Mouse (Mus musculus) bone marrow macrophage, adult 2 months (primary cell): Measurements from ENCODE around the gene Ltb4r2. TPM values are rescaled to one million over a fixed set of nuclear protein-coding genes. Genes with fewer than 3 reads are reported as not detected.

Experiments used
- H3K27ac ChIP-seq: 2 replicates; pipeline ENCODE4 v1.5.1; 2012; ENCODE audit warnings: low read depth, low read length; ENCODE audit not compliant: insufficient read depth
- H3K4me1 ChIP-seq: 2 replicates; pipeline ENCODE4 v1.6.1; 2012; ENCODE audit warnings: low read length; ENCODE audit not compliant: control insufficient read depth, insufficient read depth
- H3K4me3 ChIP-seq: 2 replicates; pipeline ENCODE4 v1.5.1; 2012; ENCODE audit warnings: mild to moderate bottlenecking, low read length, moderate library complexity; ENCODE audit not compliant: insufficient read depth
- CTCF ChIP-seq: IDR thresholded peaks from 2 replicates; pipeline ENCODE4 v1.5.1; 2012; ENCODE audit warnings: low read depth, mild to moderate bottlenecking, low read length, moderate library complexity
- POLR2A ChIP-seq: IDR thresholded peaks from 2 replicates; pipeline ENCODE4 v1.6.1; 2012; ENCODE audit warnings: mild to moderate bottlenecking, low read depth, low read length, borderline replicate concordance
- polyA plus RNA-seq: library from polyadenylated mRNA; stranded (reverse); fragments of >200 nt; gene quantifications from 2 replicates; pipeline ENCODE4 v1.2.4, GENCODE M21; 2012; ENCODE audit not compliant: missing spikeins, insufficient read depth, insufficient read length

The Ltb4r2 gene
- polyA plus RNA-seq, 1 experiment, result 0.15 TPM

GRCm38 (mm10) chr14:55788256-55789050 lies 27.2 kb downstream of the Ltb4r2 start, which contains the start of gene Ripk3:
Gene Ripk3 (minus strand): TSS chr14:55788865.
- H3K4me3 ChIP-seq, result peak within 1 kb of the TSS; percentile 66
- H3K4me1 ChIP-seq, result peaks cover 12% of the 10 kb centered on the region
- H3K27ac ChIP-seq, result no peak within 1 kb of the TSS
- TF ChIP-seq CTCF (no peak), POLR2A (no peak)

DNA sequence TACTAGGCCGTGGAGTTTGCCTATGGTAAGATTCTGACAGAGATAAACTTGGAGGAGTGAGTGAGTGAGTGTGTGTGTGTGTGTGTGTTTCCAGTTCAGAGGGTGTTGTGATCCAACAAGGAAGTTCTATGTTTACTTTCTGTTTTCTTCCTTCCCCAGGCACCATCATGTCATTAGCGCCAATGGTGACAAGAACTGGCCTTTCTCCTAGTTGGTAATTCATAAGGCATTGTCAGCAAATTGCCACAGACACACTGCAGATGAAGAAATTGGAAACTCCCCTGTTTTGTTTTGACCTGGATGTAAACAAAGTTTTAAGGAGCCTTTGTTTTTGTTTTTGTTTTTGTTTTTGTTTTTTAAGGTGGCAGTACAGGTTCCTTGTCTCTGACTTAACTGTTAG lies 32.2 kb downstream of the Ltb4r2 start:
- TF ChIP-seq CTCF (no peak), POLR2A (no peak)
- peaks cover 26% of the 10 kb centered on the region for H3K4me1 ChIP-seq
- no peak overlapping the region for H3K4me3 ChIP-seq
- H3K27ac ChIP-seq, result peak overlapping the region; percentile 31; the same call in 1 of the 2 replicates

GRCm38 (mm10) chr14:55793946-55794345 lies 32.7 kb downstream of the Ltb4r2 start:
- H3K4me1 ChIP-seq, result peaks cover 23% of the 10 kb centered on the region
- TF ChIP-seq POLR2A, result no peak
- TF ChIP-seq CTCF, result no peak
- H3K27ac ChIP-seq, result peak overlapping the region; percentile 31; the same call in 1 of the 2 replicates
- no peak overlapping the region for H3K4me3 ChIP-seq

DNA sequence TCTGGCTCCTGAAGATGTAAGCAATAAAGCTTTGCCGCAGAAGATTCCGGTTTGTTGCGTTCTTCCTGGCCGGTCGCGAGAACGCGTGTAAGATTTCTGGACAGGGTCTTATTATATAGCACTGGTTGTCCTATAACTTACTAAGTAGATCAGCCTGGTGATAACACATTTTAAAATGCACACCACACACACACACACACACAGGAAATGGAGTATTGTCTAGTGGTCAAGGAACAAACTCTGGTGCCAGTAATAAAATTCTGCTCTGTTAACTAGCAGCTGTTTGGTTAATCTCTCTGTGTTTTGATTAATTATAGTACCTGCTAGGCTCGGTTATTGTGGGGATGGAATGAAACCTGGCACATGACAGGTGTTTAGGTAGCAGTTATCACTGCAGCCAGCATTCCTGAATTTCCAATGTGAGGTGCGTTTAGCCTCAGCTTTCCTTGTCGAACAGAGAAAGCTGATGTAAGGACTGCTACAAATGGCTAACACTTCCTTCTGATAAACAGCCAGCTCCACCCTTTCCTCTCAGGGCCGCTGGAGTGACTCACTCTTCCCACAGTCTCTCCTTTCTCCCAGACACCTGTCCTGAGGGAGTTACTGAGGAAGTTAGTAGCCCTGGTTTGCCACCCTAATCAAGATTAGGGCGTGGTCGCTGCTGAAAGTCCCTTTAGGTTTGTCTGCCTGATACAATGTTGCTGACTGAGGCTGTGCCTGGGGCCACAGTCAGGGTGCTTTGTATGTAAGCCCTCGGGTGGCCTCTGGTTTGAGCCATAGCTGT lies 34.3 kb downstream of the Ltb4r2 start:
- Histone ChIP-seq H3K4me3 (no peak overlapping the region), H3K4me1 (peaks cover 23% of the 10 kb centered on the region), H3K27ac (no peak overlapping the region)
- TF ChIP-seq CTCF, result no peak
- TF ChIP-seq POLR2A, result no peak

Other genes with a start within 250 kb of the Ltb4r2 start
- not detected in 2 replicates for gene Nrl, start 236.4 kb upstream of the Ltb4r2 start, polyA plus RNA-seq
- gene Pck2, start 221.2 kb upstream of the Ltb4r2 start, polyA plus RNA-seq, result 34.7 and 38.6 TPM in 2 replicates
- 54.5 and 57.0 TPM in 2 replicates for gene Dcaf11, start 201.4 kb upstream of the Ltb4r2 start, polyA plus RNA-seq
- not detected in 2 replicates for gene A730061H03Rik, start 201.0 kb upstream of the Ltb4r2 start, polyA plus RNA-seq
- gene Fitm1, start 185.8 kb upstream of the Ltb4r2 start, polyA plus RNA-seq, result not detected in 2 replicates
- 382 and 397 TPM in 2 replicates for gene Psme1, start 183.3 kb upstream of the Ltb4r2 start, polyA plus RNA-seq
- 19.3 and 21.9 TPM in 2 replicates for gene Emc9, start 176.1 kb upstream of the Ltb4r2 start, polyA plus RNA-seq
- 219 and 291 TPM in 2 replicates for gene Psme2, start 170.3 kb upstream of the Ltb4r2 start, polyA plus RNA-seq
- gene Rnf31, start 169.7 kb upstream of the Ltb4r2 start, polyA plus RNA-seq, result 38.5 and 45.6 TPM in 2 replicates
- gene Irf9, start 157.9 kb upstream of the Ltb4r2 start, polyA plus RNA-seq, result 74.7 and 77.7 TPM in 2 replicates
- 0.25 TPM in 1 of 2 replicates, not detected in the other for gene Rec8, start 143.4 kb upstream of the Ltb4r2 start, polyA plus RNA-seq
- gene Ipo4, start 125.5 kb upstream of the Ltb4r2 start, polyA plus RNA-seq, result 31.4 and 33.3 TPM in 2 replicates
- 0.59 and 3.0 TPM in 2 replicates for gene Gm49378, start 123.5 kb upstream of the Ltb4r2 start, polyA plus RNA-seq
- gene Tm9sf1, start 117.6 kb upstream of the Ltb4r2 start, polyA plus RNA-seq, result 61.9 and 64.9 TPM in 2 replicates
- gene Tssk4, start 111.2 kb upstream of the Ltb4r2 start, polyA plus RNA-seq, result 1.6 and 1.7 TPM in 2 replicates
- 35.9 and 36.3 TPM in 2 replicates for gene Mdp1, start 100.9 kb upstream of the Ltb4r2 start, polyA plus RNA-seq
- gene Gmpr2, start 89.5 kb upstream of the Ltb4r2 start, polyA plus RNA-seq, result 38.8 and 41.2 TPM in 2 replicates
- gene Nedd8, start 89.3 kb upstream of the Ltb4r2 start, polyA plus RNA-seq, result 318 and 335 TPM in 2 replicates
- 18.0 and 19.5 TPM in 2 replicates for gene Tinf2, start 79.6 kb upstream of the Ltb4r2 start, polyA plus RNA-seq
- 0.59 and 1.1 TPM in 2 replicates for gene Tgm1, start 47.5 kb upstream of the Ltb4r2 start, polyA plus RNA-seq
- 28.2 and 29.4 TPM in 2 replicates for gene Rabggta, start 39.2 kb upstream of the Ltb4r2 start, polyA plus RNA-seq
- gene Dhrs1, start 15.7 kb upstream of the Ltb4r2 start, polyA plus RNA-seq, result 117 and 120 TPM in 2 replicates
- 17.1 and 22.1 TPM in 2 replicates for gene Nop9, start 15.7 kb upstream of the Ltb4r2 start, polyA plus RNA-seq
- 0.67 TPM in 1 of 2 replicates, not detected in the other for gene Cideb, start 3.0 kb upstream of the Ltb4r2 start, polyA plus RNA-seq
- 1.5 and 1.7 TPM in 2 replicates for gene Ltb4r1, start 4.5 kb downstream of the Ltb4r2 start, polyA plus RNA-seq
- not detected in 2 replicates for gene Adcy4, start 22.7 kb downstream of the Ltb4r2 start, polyA plus RNA-seq
- 28.4 and 31.8 TPM in 2 replicates for gene Ripk3, start 27.4 kb downstream of the Ltb4r2 start, polyA plus RNA-seq
- gene Nfatc4, start 61.7 kb downstream of the Ltb4r2 start, polyA plus RNA-seq, result 0.36 and 0.99 TPM in 2 replicates
- 2.3 and 3.2 TPM in 2 replicates for gene Nynrin, start 92.6 kb downstream of the Ltb4r2 start, polyA plus RNA-seq
- gene Cbln3, start 123.0 kb downstream of the Ltb4r2 start, polyA plus RNA-seq, result 0.16 TPM in 1 of 2 replicates, not detected in the other
- 26.8 and 28.9 TPM in 2 replicates for gene Khnyn, start 123.5 kb downstream of the Ltb4r2 start, polyA plus RNA-seq
- gene Sdr39u1, start 138.9 kb downstream of the Ltb4r2 start, polyA plus RNA-seq, result 2.0 and 3.2 TPM in 2 replicates
- not detected in 2 replicates for gene Cma1, start 183.2 kb downstream of the Ltb4r2 start, polyA plus RNA-seq
- not detected in 2 replicates for gene Cma2, start 189.6 kb downstream of the Ltb4r2 start, polyA plus RNA-seq